Mouse (Mus musculus) yolk sac, embryonic 10.5 days (tissue): Measurements from ENCODE around the gene Mapk8ip1.

Source experiments
- DNase-seq: peaks from one replicate; pipeline ENCODE4 v3.0.0-alpha.2; 2017; ENCODE audit warnings: low spot score

Mapk8ip1 gene

GRCm38 (mm10) chr2:92372767-92373436 is 28.2 kb downstream of the Mapk8ip1 start:
- peak; percentile 53 for DNase-seq

GRCm38 (mm10) chr2:92371971-92372690 is 28.9 kb downstream of the Mapk8ip1 start:
- DNase-seq, result peak; percentile 32

GRCm38 (mm10) chr2:92370821-92371805 is 29.9 kb downstream of the Mapk8ip1 start:
- peak; percentile 88 for DNase-seq

GRCm38 (mm10) chr2:92370375-92370774 is 30.7 kb downstream of the Mapk8ip1 start:
- no peak for DNase-seq

GRCm38 (mm10) chr2:92367383-92368029 is 33.6 kb downstream of the Mapk8ip1 start:
- DNase-seq, result peak; percentile 75

GRCm38 (mm10) chr2:92365568-92365967 is 35.5 kb downstream of the Mapk8ip1 start:
- DNase-seq, result no peak

GRCm38 (mm10) chr2:92364086-92364485 is 37.0 kb downstream of the Mapk8ip1 start:
- no peak for DNase-seq

- no peak for DNase-seq
Observed at GRCm38 (mm10) chr2:92362571-92363228, 38.4 kb downstream of the Mapk8ip1 start.

- no peak for DNase-seq
Observed at GRCm38 (mm10) chr2:92361795-92362194, 39.3 kb downstream of the Mapk8ip1 start.

GRCm38 (mm10) chr2:92360893-92361292 is 40.2 kb downstream of the Mapk8ip1 start:
- DNase-seq, result peak; percentile 78

- no peak for DNase-seq
Observed at GRCm38 (mm10) chr2:92360186-92360823, 40.8 kb downstream of the Mapk8ip1 start.

- DNase-seq, result no peak
Observed at GRCm38 (mm10) chr2:92359301-92359700, 41.8 kb downstream of the Mapk8ip1 start.

GRCm38 (mm10) chr2:92354224-92354623 is 46.8 kb downstream of the Mapk8ip1 start:
- no peak for DNase-seq

- DNase-seq, result no peak
Observed at GRCm38 (mm10) chr2:92353402-92353801, 47.7 kb downstream of the Mapk8ip1 start.

- DNase-seq, result peak; percentile 60
Observed at GRCm38 (mm10) chr2:92350686-92351085, 50.4 kb downstream of the Mapk8ip1 start.

GRCm38 (mm10) chr2:92349589-92350425 is 51.3 kb downstream of the Mapk8ip1 start:
- peak; percentile 81 for DNase-seq

GRCm38 (mm10) chr2:92347191-92347590 is 53.9 kb downstream of the Mapk8ip1 start:
- no peak for DNase-seq

- DNase-seq, result no peak
Observed at GRCm38 (mm10) chr2:92342418-92342817, 58.6 kb downstream of the Mapk8ip1 start.
